Mouse (Mus musculus) cerebellum, adult 2 months (tissue): ENCODE results near the gene Gm29427. TPM values are rescaled to one million over a fixed set of nuclear protein-coding genes. Genes with fewer than 3 reads are reported as not detected.

Source experiments
- DNase-seq, 2 experiments: peaks; one replicate each; pipeline ENCODE4 v3.0.0; 2021
- H3K27ac ChIP-seq: fragments of 200-500 bp; 2 replicates; pipeline ENCODE4 v1.5.1; 2012; ENCODE audit warnings: low read length, control low read depth, inconsistent platforms; ENCODE audit not compliant: insufficient read depth
- H3K27me3 ChIP-seq: fragments of 200-500 bp; 2 replicates; pipeline ENCODE4 v1.6.1; 2012; ENCODE audit warnings: inconsistent platforms, mild to moderate bottlenecking, low read length, moderate library complexity; ENCODE audit not compliant: control insufficient read depth, insufficient read depth
- H3K4me1 ChIP-seq: fragments of 200-500 bp; 2 replicates; pipeline ENCODE4 v1.6.1; 2011; ENCODE audit warnings: low read length; ENCODE audit not compliant: control insufficient read depth, insufficient read depth
- H3K4me3 ChIP-seq: fragments of 200-500 bp; replicated peaks from 2 replicates; pipeline ENCODE3; 2011; ENCODE audit warnings: mild to moderate bottlenecking, low read depth, low read length, control low read depth; ENCODE audit not compliant: insufficient read depth
- CTCF ChIP-seq: fragments of 200-500 bp; IDR thresholded peaks from 2 replicates; pipeline ENCODE4 v1.5.1; 2011; ENCODE audit warnings: low read depth, mild to moderate bottlenecking, control low read depth, low read length, moderate library complexity, borderline replicate concordance; ENCODE audit not compliant: insufficient read depth
- POLR2A ChIP-seq: fragments of 200-500 bp; IDR thresholded peaks from 2 replicates; pipeline ENCODE4 v1.6.1; 2011; ENCODE audit warnings: low read length, control low read depth, borderline replicate concordance; ENCODE audit not compliant: insufficient read depth
- WGBS: fragments of 180-500 bp; shearing (Covaris S2); methylation state at CpG from one replicate; pipeline ENCODE4 v1.1.7; 2018; 5-methylcytosine and 5-hydroxymethylcytosine counted together
- polyA plus RNA-seq: library from polyadenylated mRNA; depleted of rRNA; stranded (reverse); fragments of >200 nt; gene quantifications from 2 replicates; pipeline ENCODE4 v1.2.3, GENCODE M21; 2012; rRNA removed

Gm29427 gene
- not detected in 2 replicates for polyA plus RNA-seq

DNA sequence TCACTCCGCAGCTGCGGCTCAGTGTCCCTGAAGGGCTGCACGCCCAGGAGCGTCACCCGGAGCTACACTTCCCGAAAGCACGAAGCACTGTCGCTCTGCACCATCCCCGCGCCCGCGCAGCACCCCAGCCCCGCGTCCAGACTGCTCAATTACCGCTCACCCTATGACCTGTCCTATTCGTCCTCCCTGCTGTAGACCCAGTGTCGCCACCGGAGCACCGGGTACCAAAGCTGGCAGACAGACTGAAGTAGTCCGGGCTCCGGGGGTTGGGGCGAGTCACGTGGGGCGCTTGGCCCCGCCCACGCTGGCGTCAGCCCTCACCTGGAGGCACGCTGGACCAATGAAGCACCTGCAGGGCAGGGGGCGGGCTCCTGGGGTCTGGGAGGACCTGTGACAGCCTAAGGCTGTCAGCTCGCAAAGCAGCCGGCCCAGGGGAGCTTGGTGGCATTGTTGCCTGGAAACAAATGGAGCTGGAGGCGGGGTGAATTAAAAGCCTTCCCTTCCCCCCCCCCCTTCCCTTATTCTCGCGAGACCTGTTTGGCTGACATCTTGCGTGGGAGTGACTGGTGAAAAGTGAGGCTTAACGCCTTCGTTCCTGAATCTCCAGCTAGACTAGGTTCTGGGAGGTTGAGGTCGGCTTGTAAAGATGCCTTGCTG is at the start of gene Gm29427:
TSS of gene Gm29427 (minus strand) at position 239 of the 657 bp plus-strand sequence.
- peak within 1 kb of the TSS; percentile 84 for H3K27ac ChIP-seq
- peak; percentile 57; the same call in 1 of the 2 replicates for TF ChIP-seq POLR2A
- TF ChIP-seq CTCF: no peak

GRCm38 (mm10) chr1:130764027-130764461 is 48.4 kb upstream of the Gm29427 start:
- DNase-seq: no peak
- TF ChIP-seq POLR2A (no peak), CTCF (no peak)
- H3K27me3 ChIP-seq: no peaks in the 10 kb centered on the region
- H3K4me1 ChIP-seq: no peaks in the 10 kb centered on the region
- 88% methylated on average over 12 of the region's 12 CpGs for WGBS
- no peak overlapping the region for H3K4me3 ChIP-seq
- no peak overlapping the region for H3K27ac ChIP-seq

More for the DNA sequence above, at the start of gene Gm29427:
- DNase-seq: peak; percentile 99
- Histone ChIP-seq H3K27me3 (no peaks in the 10 kb centered on the region), H3K4me1 (peaks cover 5% of the 10 kb centered on the region; the same call in 1 of the 2 replicates), H3K4me3 (peak within 1 kb of the TSS; percentile 94)
- WGBS: under 1% methylated on average over 38 of the region's 38 CpGs

- 86% methylated on average over 3 of the region's 3 CpGs for WGBS
- Histone ChIP-seq H3K27ac (no peak overlapping the region), H3K4me3 (no peak overlapping the region), H3K27me3 (no peaks in the 10 kb centered on the region), H3K4me1 (no peaks in the 10 kb centered on the region)
- TF ChIP-seq CTCF: no peak
- TF ChIP-seq POLR2A: no peak
- no peak for DNase-seq
Measured at GRCm38 (mm10) chr1:130762045-130762760, 46.6 kb upstream of the Gm29427 start.

DNA sequence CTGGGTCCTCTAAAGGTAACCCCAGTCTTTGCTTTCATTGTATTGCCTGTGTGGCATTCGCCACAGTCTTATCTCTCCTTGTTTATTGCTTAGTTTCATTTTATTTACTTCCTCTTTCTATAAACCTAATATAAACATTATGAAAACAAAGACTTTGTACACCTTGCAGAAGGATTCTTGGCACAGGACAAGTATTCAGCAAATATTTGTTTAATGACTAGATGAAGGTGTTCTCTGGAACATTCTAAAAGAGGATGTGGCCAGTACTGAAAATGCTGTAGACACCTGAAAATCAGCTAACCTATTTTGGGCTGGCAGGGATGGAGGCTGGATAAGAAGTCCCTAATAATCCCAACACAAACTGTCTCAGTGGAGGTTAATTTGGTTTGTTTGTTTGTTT is 46.0 kb upstream of the Gm29427 start:
- no peak for DNase-seq
- Histone ChIP-seq H3K4me1 (no peaks in the 10 kb centered on the region), H3K4me3 (no peak overlapping the region), H3K27ac (no peak overlapping the region), H3K27me3 (no peaks in the 10 kb centered on the region)
- 90% methylated on average over 1 of the region's 1 CpGs for WGBS
- no peak for TF ChIP-seq POLR2A
- no peak for TF ChIP-seq CTCF

DNA sequence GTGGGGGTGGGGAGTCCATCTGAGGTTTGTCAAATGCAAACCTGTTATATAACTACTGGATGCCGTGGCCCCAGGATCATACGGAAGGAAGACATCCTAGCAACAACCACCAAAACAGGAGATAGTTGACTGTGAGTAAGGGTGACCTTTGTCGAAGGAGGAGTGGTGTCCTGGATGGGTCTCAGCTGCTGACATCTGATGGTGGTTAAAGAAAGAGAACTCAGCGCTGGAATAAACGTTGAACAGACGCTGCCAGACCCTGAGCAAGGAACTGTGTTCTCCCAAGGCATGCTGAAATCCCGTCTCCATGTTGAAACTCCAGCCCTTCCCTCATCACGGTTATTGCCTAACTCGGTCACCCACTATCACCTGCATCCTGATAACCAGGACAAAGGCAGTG is 44.1 kb upstream of the Gm29427 start:
- Histone ChIP-seq H3K27ac (no peak overlapping the region), H3K4me1 (no peaks in the 10 kb centered on the region), H3K4me3 (no peak overlapping the region), H3K27me3 (no peaks in the 10 kb centered on the region)
- TF ChIP-seq CTCF (no peak), POLR2A (no peak)
- DNase-seq: no peak
- 84% methylated on average over 9 of the region's 9 CpGs for WGBS

DNA sequence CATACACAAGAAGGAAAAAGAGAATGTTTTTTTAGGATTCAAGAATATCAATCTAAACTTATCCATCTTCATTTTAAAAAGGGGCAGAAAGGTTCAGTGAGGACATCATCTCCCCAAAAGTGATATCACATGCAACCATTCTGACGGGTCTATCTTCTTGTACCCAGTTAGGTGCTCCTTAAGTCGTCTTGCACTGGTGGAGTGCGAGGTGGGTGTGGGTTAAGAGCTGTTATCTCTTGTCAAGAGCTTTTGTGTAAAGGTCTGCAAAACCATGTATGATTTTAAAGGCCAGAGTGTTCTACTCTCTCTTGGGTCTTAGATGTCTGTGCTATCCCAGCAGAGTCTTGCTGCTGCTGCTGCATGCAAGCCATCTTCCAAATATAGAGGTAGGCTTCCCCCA is 31.2 kb upstream of the Gm29427 start:
- no peak for TF ChIP-seq POLR2A
- TF ChIP-seq CTCF: no peak
- WGBS: 88% methylated on average over 3 of the region's 3 CpGs
- Histone ChIP-seq H3K27ac (no peak overlapping the region), H3K4me1 (no peaks in the 10 kb centered on the region), H3K4me3 (no peak overlapping the region), H3K27me3 (no peaks in the 10 kb centered on the region)
- DNase-seq: no peak

GRCm38 (mm10) chr1:130745591-130745990 is 30.0 kb upstream of the Gm29427 start:
- WGBS: 98% methylated on average over 3 of the region's 3 CpGs
- peaks cover 6% of the 10 kb centered on the region for H3K4me1 ChIP-seq
- no peak overlapping the region for H3K4me3 ChIP-seq
- H3K27ac ChIP-seq: no peak overlapping the region
- H3K27me3 ChIP-seq: no peaks in the 10 kb centered on the region
- no peak for TF ChIP-seq POLR2A
- TF ChIP-seq CTCF: no peak
- no peak for DNase-seq

DNA sequence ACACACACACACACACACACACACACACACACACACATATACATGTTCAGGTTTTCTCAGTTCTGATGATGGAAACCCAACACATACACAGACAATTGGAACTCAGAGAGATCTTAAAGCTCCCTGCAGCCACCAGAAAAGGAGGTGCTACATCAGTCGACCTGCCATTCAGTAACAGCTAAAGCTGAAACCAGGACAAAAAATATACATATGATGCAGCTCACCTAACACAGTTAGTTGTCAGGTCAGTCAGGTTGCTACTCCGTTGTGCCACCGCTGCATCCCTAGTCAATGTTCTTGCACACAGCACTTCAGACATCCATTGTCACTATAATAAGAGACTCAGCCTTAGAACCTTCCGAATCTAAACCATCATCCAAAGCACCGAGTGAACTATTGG is 29.4 kb upstream of the Gm29427 start:
- no peak for DNase-seq
- Histone ChIP-seq H3K4me1 (peaks cover 11% of the 10 kb centered on the region), H3K27me3 (no peaks in the 10 kb centered on the region), H3K27ac (no peak overlapping the region), H3K4me3 (no peak overlapping the region)
- 88% methylated on average over 5 of the region's 5 CpGs for WGBS
- TF ChIP-seq CTCF: no peak
- no peak for TF ChIP-seq POLR2A
